Mouse (Mus musculus) heart, adult 8-10 months (tissue): ENCODE data around the gene Akr1c19. TPM values are rescaled to one million over a fixed set of nuclear protein-coding genes. Genes with fewer than 3 reads are reported as not detected.
"Not testable (repeated sequence)": the region's sequence is repeated elsewhere in the genome, so short reads cannot be mapped to it uniquely, and the experiment has no call there.

Experiments used
- DNase-seq: peaks from one replicate; pipeline ENCODE4 v3.0.0; 2022; ENCODE audit warnings: low spot score
- total RNA-seq, 4 experiments: library from RNA; stranded (reverse); gene quantifications; 2 replicates each; pipeline ENCODE4 v1.2.4; 2022

Akr1c19 gene
- total RNA-seq, 4 experiments from 2014 or later: 1.7 to 2.3 (median 1.8) TPM

DNA sequence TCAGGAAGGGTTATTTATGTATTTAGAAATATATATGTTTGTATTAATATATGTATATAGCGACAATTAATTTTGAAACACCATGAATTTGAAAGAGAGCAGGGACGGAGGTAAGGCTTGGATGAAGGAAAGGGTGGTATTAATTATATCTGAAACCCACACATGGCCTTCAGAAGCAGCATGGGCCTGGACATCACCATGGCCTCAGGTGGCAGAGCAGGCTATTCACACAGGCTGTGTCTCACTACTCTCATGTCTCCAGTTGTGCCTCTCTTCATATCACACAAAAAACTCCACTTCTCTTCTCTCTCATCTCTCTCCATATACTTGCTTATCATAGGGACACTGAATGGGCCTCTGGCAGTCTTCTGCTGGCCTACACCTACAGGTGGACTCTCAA, 37.0 kb downstream of the Akr1c19 start:
- DNase-seq: not testable (repeated sequence)

DNA sequence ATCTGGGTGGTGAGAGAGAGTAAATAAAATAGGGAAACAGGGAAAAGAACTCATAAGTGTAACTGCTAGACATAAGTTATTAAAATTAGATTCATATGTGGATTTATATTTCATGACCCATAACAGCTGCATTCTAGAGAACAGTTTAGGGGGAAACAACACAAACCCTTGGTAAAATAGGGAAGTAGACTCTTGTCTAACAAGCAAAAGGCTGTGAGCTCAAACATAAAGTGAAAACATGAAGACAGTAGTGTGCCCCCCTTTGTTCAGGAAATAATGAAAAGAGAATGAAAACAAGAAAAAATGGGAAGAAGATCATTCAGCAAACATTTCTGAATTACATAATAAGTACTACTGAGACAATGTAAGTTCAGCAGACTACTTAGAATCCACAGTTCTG, 42.4 kb downstream of the Akr1c19 start:
- no peak for DNase-seq

DNA sequence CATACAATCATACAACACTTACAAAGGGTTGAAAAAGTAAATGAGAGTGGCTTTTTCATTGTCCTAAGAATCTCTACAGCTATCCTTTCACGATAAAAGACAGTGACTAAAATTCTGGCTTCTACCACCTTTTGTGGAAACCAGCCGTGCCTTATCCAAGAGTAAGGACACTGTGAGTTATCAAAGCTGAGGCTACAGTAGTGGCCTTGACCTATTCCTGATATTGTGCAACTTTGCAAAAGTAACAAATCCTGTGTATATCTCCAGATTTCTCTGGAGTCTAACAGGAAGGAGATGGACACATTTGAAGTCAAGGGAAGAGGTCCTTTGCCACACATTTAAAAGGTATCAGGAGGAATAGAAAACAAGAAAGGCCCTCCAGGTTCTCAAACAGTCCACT, 49.0 kb downstream of the Akr1c19 start:
- no peak for DNase-seq

DNA sequence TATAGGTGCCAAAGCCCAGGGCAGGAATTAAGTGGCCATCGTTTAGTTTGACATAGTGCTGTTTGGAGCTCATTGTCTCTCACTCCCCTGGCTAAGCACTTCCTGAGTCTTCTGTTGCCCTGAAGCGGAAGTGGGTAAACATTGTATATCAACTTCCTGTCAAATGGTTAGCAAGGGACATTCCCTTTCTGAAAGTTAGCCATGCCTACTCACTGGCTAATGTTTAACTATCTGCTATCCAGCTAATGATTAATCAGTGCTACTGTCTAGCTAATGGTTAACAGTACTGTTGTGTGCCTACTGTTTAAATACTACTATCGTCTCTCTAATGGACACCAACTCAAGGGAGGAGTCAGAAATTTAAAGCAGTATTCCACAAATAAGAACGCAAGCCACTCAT, 50.8 kb downstream of the Akr1c19 start, which contains the start of gene Akr1c12:
Akr1c12 (minus strand) TSS at position 150 of the 400 bp plus-strand sequence.
- no peak for DNase-seq

DNA sequence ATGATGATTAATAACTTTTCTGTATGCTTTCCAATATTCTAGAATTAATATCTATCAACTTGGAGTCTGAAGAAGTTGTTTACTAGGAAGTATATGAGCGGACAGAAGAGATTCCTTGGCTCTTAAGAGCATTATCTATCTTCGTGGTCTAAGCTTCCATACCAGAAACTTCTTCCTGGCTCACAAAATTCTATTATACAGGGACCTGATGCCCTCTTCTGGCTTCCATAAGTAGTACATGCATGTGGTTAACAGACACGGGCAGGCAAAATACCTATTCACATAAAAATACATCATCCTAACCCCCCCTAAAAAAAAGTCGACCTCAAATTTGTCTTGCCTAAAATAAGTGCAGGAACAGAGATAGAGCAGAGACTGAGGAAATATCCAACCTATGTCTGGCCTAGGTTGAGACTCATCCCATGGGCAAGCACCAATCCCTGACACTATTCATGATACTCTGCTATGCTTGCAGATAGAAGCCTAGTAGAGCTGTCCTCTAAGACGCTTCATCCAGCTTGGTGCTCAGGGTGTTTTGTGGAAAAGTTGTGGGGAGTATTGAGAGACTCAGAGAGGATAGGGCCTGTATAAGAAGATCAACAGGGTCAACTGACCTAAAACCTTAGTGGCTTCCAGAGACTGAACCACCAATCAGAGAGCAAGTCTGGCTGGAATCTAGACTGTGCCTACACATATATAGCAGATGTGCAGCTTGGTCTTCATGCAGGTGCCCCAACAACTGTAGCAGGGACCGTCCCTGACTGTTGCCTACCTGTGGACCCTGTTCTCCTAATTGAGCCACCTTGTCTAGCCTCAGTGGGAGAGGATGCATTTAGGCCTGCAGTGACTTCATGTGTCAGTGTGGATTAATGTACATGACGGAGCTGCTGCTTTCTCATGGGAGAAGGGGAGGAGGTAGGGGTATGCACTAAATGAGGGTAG, 53.2 kb downstream of the Akr1c19 start:
- peak; percentile 54 for DNase-seq

DNA sequence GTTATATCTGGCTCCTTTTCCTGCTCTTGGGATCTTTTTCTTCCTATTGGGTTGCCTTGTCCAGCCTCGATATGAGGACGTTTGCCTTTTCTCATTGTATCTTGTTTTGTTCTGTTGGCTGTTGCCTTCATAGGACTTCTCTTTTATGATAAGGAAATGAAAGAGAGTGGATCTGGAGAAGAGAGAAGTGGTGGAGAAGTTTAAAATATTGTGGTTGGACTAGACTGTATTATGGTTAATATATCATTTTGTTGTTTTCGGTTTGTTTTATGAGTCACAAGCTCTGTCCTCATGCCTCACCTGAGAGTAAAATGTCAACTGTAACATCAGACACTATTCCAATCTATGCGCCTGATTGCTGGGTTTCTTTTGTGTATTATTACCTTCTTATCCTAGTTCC, 68.5 kb downstream of the Akr1c19 start:
- no peak for DNase-seq

Other genes with a start within 250 kb of the Akr1c19 start
- 10 to 100 TPM in 1 of 4 experiments, 1 to 10 TPM in 3; 6.3 to 13.4 (median 8.9) TPM for gene Akr1c14, start 179.7 kb upstream of the Akr1c19 start, total RNA-seq
- not detected for gene Akr1c18, start 78.0 kb upstream of the Akr1c19 start, total RNA-seq
- 1 to 10 TPM in 3 of 4 experiments, under 1 TPM in 1; 0.76 to 2.2 (median 1.8) TPM for gene Akr1c13, start 37.5 kb upstream of the Akr1c19 start, total RNA-seq
- not detected for gene Akr1c12, start 50.7 kb downstream of the Akr1c19 start, total RNA-seq
- not detected for gene Akr1c6, start 205.6 kb downstream of the Akr1c19 start, total RNA-seq